Mouse (Mus musculus) kidney, postnatal 0 days (tissue): ENCODE measurements around the gene Hmgb4. TPM values are rescaled to one million over a fixed set of nuclear protein-coding genes. Genes with fewer than 3 reads are reported as not detected.

Experiments used
- ATAC-seq: fragments of 200-750 bp; cut with Nextera tagmentation; replicated peaks from 2 replicates; pipeline ENCODE4 v1.8.0; 2017; ENCODE audit warnings: low read depth, moderate number of reproducible peaks, moderate TSS enrichment, moderate library complexity; ENCODE audit not compliant: low FRiP score
- DNase-seq: peaks from one replicate; pipeline ENCODE4 v3.0.0-alpha.2; 2016; ENCODE audit warnings: low spot score
- H3K27ac ChIP-seq: fragments of 300-500 bp; sonication (generic); 2 replicates; pipeline ENCODE4 v1.5.1; 2014; ENCODE audit warnings: mild to moderate bottlenecking
- H3K27me3 ChIP-seq: fragments of 300-500 bp; sonication (generic); 2 replicates; pipeline ENCODE4 v1.6.1; 2014; ENCODE audit warnings: low read length, mixed read lengths; ENCODE audit not compliant: insufficient read depth
- H3K36me3 ChIP-seq: fragments of 300-500 bp; sonication (generic); 2 replicates; pipeline ENCODE4 v1.6.1; 2014; ENCODE audit warnings: low read length, mixed read lengths; ENCODE audit not compliant: insufficient read depth
- H3K4me1 ChIP-seq: fragments of 300-500 bp; sonication (generic); replicated peaks from 2 replicates; pipeline ENCODE4 v1.6.1; 2014; ENCODE audit warnings: antibody characterized with exemption, low read length, mixed read lengths; ENCODE audit not compliant: insufficient read depth
- H3K4me2 ChIP-seq: fragments of 300-500 bp; sonication (generic); 2 replicates; pipeline ENCODE4 v1.6.1; 2014; ENCODE audit warnings: mild to moderate bottlenecking, low read length, moderate library complexity, mixed read lengths
- H3K4me3 ChIP-seq: fragments of 300-500 bp; sonication (generic); replicated peaks from 2 replicates; pipeline ENCODE4 v1.5.1; 2014; ENCODE audit warnings: low read depth, low read length
- H3K9ac ChIP-seq: fragments of 300-500 bp; sonication (generic); 2 replicates; pipeline ENCODE4 v1.6.1; 2014; ENCODE audit warnings: low read depth, low read length
- H3K9me3 ChIP-seq: fragments of 300-500 bp; sonication (generic); replicated peaks from 2 replicates; pipeline ENCODE4 v1.6.1; 2016; ENCODE audit warnings: low read length, inconsistent platforms, mixed read lengths
- CTCF ChIP-seq: IDR thresholded peaks from 2 replicates; pipeline ENCODE4 v1.5.1; 2016; ENCODE audit warnings: antibody characterized with exemption, low read depth, mild to moderate bottlenecking, moderate library complexity
- WGBS: fragments of 180-500 bp; shearing (Covaris S2); extraction: QIAGEN DNeasy Blood & Tissue Kit; methylation state at CpG from one replicate; pipeline ENCODE4 v1.1.7; 2014; 5-methylcytosine and 5-hydroxymethylcytosine counted together
- polyA plus RNA-seq: library from polyadenylated mRNA; unstranded; fragments of >200 nt; fragmentation: Nextera tagmentation; extraction: Ambion mirVana; gene quantifications from 2 replicates; pipeline ENCODE4 v1.2.1, GENCODE M21; 2015

Hmgb4 gene
- polyA plus RNA-seq, 1 experiment from 2014 or later: not detected

GRCm38 (mm10) chr4:128273146-128273545, 12.4 kb upstream of the Hmgb4 start:
- Histone ChIP-seq H3K4me1 (no peaks in the 10 kb centered on the region), H3K27ac (no peak overlapping the region), H3K9ac (no peak overlapping the region), H3K4me3 (no peak overlapping the region), H3K36me3 (no peaks in the 10 kb centered on the region), H3K27me3 (no peaks in the 10 kb centered on the region), H3K9me3 (no peaks in the 10 kb centered on the region), H3K4me2 (no peak overlapping the region)
- DNase-seq (no peak), ATAC-seq (no peak)
- TF ChIP-seq CTCF: no peak
- 66% methylated on average over 11 of the region's 11 CpGs for WGBS

GRCm38 (mm10) chr4:128272501-128272900, 11.7 kb upstream of the Hmgb4 start:
- no peaks in the 10 kb centered on the region for H3K36me3 ChIP-seq
- WGBS: 64% methylated on average over 6 of the region's 6 CpGs
- H3K9me3 ChIP-seq: no peaks in the 10 kb centered on the region
- no peaks in the 10 kb centered on the region for H3K4me1 ChIP-seq
- DNase-seq: no peak
- H3K4me3 ChIP-seq: no peak overlapping the region
- no peak for ATAC-seq
- H3K27me3 ChIP-seq: no peaks in the 10 kb centered on the region
- TF ChIP-seq CTCF: no peak
- no peak overlapping the region for H3K27ac ChIP-seq
- no peak overlapping the region for H3K4me2 ChIP-seq
- H3K9ac ChIP-seq: no peak overlapping the region

GRCm38 (mm10) chr4:128270931-128271330, 10.2 kb upstream of the Hmgb4 start:
- no peaks in the 10 kb centered on the region for H3K27me3 ChIP-seq
- DNase-seq (peak; percentile 77), ATAC-seq (no peak)

GRCm38 (mm10) chr4:128270177-128270576, 9.4 kb upstream of the Hmgb4 start:
- no peak for TF ChIP-seq CTCF
- DNase-seq: peak; percentile 13

More at GRCm38 (mm10) chr4:128270931-128271330, 10.2 kb upstream of the Hmgb4 start:
- no peak overlapping the region for H3K4me3 ChIP-seq
- no peaks in the 10 kb centered on the region for H3K4me1 ChIP-seq
- H3K4me2 ChIP-seq: no peak overlapping the region
- no peaks in the 10 kb centered on the region for H3K36me3 ChIP-seq
- H3K9me3 ChIP-seq: no peaks in the 10 kb centered on the region
- no peak for TF ChIP-seq CTCF
- no peak overlapping the region for H3K9ac ChIP-seq
- 49% methylated on average over 19 of the region's 19 CpGs for WGBS
- no peak overlapping the region for H3K27ac ChIP-seq

GRCm38 (mm10) chr4:128269261-128269875, 8.6 kb upstream of the Hmgb4 start:
- ATAC-seq (no peak), DNase-seq (peak; percentile 16)
- no peaks in the 10 kb centered on the region for H3K36me3 ChIP-seq
- no peaks in the 10 kb centered on the region for H3K27me3 ChIP-seq
- TF ChIP-seq CTCF: peak; percentile 42; the same call in 1 of the 2 replicates
- H3K9ac ChIP-seq: no peak overlapping the region
- no peak overlapping the region for H3K4me2 ChIP-seq
- WGBS: 66% methylated on average over 9 of the region's 9 CpGs
- no peak overlapping the region for H3K4me3 ChIP-seq
- no peak overlapping the region for H3K27ac ChIP-seq
- H3K4me1 ChIP-seq: no peaks in the 10 kb centered on the region
- H3K9me3 ChIP-seq: no peaks in the 10 kb centered on the region

More at GRCm38 (mm10) chr4:128270177-128270576, 9.4 kb upstream of the Hmgb4 start:
- Histone ChIP-seq H3K36me3 (no peaks in the 10 kb centered on the region), H3K4me1 (no peaks in the 10 kb centered on the region), H3K9me3 (no peaks in the 10 kb centered on the region), H3K9ac (no peak overlapping the region), H3K27ac (no peak overlapping the region), H3K27me3 (no peaks in the 10 kb centered on the region), H3K4me3 (no peak overlapping the region), H3K4me2 (no peak overlapping the region)
- ATAC-seq: no peak
- WGBS: 49% methylated on average over 10 of the region's 10 CpGs

GRCm38 (mm10) chr4:128265341-128265740, 4.6 kb upstream of the Hmgb4 start:
- no peak overlapping the region for H3K27ac ChIP-seq
- ATAC-seq: no peak
- H3K36me3 ChIP-seq: no peaks in the 10 kb centered on the region
- DNase-seq: no peak
- no peak overlapping the region for H3K9ac ChIP-seq
- 71% methylated on average over 3 of the region's 3 CpGs for WGBS
- H3K27me3 ChIP-seq: no peaks in the 10 kb centered on the region
- no peak for TF ChIP-seq CTCF
- no peak overlapping the region for H3K4me3 ChIP-seq
- H3K4me2 ChIP-seq: no peak overlapping the region
- H3K9me3 ChIP-seq: no peaks in the 10 kb centered on the region
- H3K4me1 ChIP-seq: no peaks in the 10 kb centered on the region

GRCm38 (mm10) chr4:128264491-128264890, 3.7 kb upstream of the Hmgb4 start:
- Histone ChIP-seq H3K9ac (no peak overlapping the region), H3K4me2 (no peak overlapping the region), H3K4me3 (no peak overlapping the region), H3K36me3 (no peaks in the 10 kb centered on the region), H3K9me3 (no peaks in the 10 kb centered on the region), H3K27ac (no peak overlapping the region), H3K27me3 (no peaks in the 10 kb centered on the region), H3K4me1 (no peaks in the 10 kb centered on the region)
- TF ChIP-seq CTCF: no peak
- DNase-seq (no peak), ATAC-seq (no peak)
- 82% methylated on average over 5 of the region's 5 CpGs for WGBS
